Mouse (Mus musculus): Measurements from ENCODE around the gene Pola1.

GRCm38 (mm10) chrX:93634861-93635375 is 3.0 kb upstream of the Pola1 start:
- TF ChIP-seq IRF4 (IDR thresholded peaks at IDR 0.05; ENCODE audit: low read depth, low read length) (no peak), NRF1 (IDR thresholded peaks at IDR 0.05; ENCODE audit: low read depth, low read length) (no peak), MXI1 (IDR thresholded peaks at IDR 0.05; ENCODE audit: low read depth, low read length) (no peak), POLR2A (IDR thresholded peaks at IDR 0.05; ENCODE audit: low read depth, low read length) (no peak), CTCF (conservative IDR thresholded peaks at IDR 0.05 in 1 of 2, IDR thresholded peaks at IDR 0.05 in 1 of 2; ENCODE audit: low read depth in 2 of 2, low read length in 2 of 2) (no peak)
